Mouse (Mus musculus): ENCODE measurements around the gene Btnl9. TPM values are rescaled to one million over a fixed set of nuclear protein-coding genes. Genes with fewer than 3 reads are reported as not detected.
"Not testable (repeated sequence)": the region's sequence is repeated elsewhere in the genome, so short reads cannot be mapped to it uniquely, and the experiment has no call there.

Btnl9 gene
- polyA plus RNA-seq, 1 experiment, result 7.1 TPM

- no peaks in the 10 kb centered on the region for H3K9me3 ChIP-seq
- H3K4me1 ChIP-seq, result peaks cover 60% of the 10 kb centered on the region
- peak overlapping the region; percentile 93 for H3K4me3 ChIP-seq (replicated peaks)
- no peak for TF ChIP-seq FLI1 (IDR thresholded peaks at IDR 0.05; ENCODE audit: low read length)
- TF ChIP-seq GATA1 (IDR thresholded peaks at IDR 0.05; ENCODE audit: borderline replicate concordance, low read length), result no peak
- H3K27me3 ChIP-seq (replicated peaks), result no peaks in the 10 kb centered on the region
- peaks cover 24% of the 10 kb centered on the region for H3K36me3 ChIP-seq (replicated peaks; ENCODE audit: low read length)
Observed at GRCm38 (mm10) chr11:49203771-49204497, 17.0 kb upstream of the Btnl9 start.

DNA sequence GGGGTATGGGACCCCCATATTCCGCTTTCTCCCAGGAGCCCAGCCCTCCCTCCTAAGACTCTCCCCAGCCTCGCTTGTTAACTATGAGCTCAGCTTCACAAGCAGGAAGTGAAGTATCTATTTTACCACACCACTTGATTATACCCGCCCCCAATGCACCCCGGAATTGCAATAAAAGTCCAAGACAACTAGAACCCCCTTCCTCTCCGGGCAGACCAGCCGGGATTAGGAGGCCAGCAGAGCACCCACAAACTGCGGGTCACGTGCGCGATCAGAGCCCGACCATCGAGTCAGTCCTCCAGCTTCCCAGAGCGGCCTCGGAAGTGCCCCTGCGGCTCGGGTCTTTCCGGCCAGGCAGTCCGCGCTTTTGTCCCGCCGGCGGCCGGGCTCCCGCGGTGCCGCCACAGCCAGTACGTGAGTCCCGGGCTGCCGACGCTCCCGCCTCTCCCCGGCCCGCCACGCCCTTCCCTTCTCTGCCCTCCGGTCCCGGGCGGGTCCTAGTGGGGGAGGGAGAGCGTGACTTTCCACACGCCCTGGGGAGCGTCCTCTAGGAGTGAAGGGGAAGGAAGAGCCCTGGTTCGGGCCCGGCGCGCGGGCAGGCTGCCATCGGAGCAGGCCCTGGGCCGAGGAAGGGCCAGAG lies 16.3 kb upstream of the Btnl9 start, which contains the start of gene Zfp62:
Zfp62 (plus strand) TSS at position 164 of the 640 bp plus-strand sequence.
- no peaks in the 10 kb centered on the region for H3K9me3 ChIP-seq
- no peak for TF ChIP-seq FLI1 (IDR thresholded peaks at IDR 0.05; ENCODE audit: low read length)
- TF ChIP-seq GATA1 (IDR thresholded peaks at IDR 0.05; ENCODE audit: borderline replicate concordance, low read length), result no peak
- H3K4me1 ChIP-seq, result peaks cover 53% of the 10 kb centered on the region
- peaks cover 31% of the 10 kb centered on the region for H3K36me3 ChIP-seq (replicated peaks; ENCODE audit: low read length)
- no peaks in the 10 kb centered on the region for H3K27me3 ChIP-seq (replicated peaks)
- peak within 1 kb of the TSS; percentile 93 for H3K4me3 ChIP-seq (replicated peaks)

DNA sequence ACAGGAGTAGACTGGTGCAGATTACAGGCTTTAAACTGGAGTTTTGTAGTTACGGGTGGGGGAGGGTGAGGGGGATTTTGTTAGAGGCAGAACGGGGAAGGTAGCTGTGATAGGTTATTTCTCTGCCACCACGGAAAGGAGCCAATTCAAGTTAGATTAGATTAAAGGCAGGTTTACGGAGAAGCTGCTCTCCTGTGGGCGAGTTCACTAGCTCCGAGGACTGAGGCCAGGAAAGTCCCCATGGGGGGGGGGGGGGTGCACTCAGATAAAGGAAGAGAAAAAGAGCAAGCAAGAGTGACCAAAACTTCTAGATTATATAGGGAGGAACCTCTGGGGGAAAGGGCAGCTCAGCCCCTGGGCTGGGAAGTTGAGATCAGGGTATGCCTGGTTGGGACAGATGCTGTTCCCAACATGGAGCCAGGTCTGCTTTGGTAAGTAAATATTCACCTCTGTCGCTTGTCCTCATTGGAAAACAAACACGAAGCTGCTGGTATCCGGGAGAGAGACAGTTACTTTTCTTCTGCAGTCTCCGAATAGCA lies 15.6 kb upstream of the Btnl9 start:
- H3K36me3 ChIP-seq (replicated peaks; ENCODE audit: low read length), result peaks cover 33% of the 10 kb centered on the region
- TF ChIP-seq FLI1 (IDR thresholded peaks at IDR 0.05; ENCODE audit: low read length), result no peak
- no peak for TF ChIP-seq GATA1 (IDR thresholded peaks at IDR 0.05; ENCODE audit: borderline replicate concordance, low read length)

DNA sequence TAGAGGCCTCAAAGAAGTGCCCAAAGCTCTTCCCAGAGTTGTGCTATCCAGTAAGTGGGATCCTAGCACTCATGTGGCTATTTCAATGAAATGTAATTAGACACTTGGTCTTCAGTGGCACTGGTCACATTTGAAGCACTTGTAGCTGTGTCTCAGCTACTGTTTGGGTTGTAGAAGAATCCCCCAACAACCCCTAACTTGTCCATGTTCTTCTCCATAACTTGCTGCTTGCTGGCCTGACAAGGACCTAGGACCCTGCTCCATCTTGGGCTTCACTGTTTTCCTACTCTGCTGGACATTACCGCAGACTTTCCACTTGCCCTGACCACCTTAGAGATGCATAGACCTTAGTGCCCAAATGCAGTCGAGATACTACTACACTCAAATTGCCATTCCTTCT lies 15.1 kb upstream of the Btnl9 start:
- Histone ChIP-seq H3K4me1 (peaks cover 43% of the 10 kb centered on the region), H3K27me3 (replicated peaks) (no peaks in the 10 kb centered on the region), H3K9me3 (no peaks in the 10 kb centered on the region), H3K4me3 (replicated peaks) (peak overlapping the region; percentile 93), H3K36me3 (replicated peaks; ENCODE audit: low read length) (peaks cover 34% of the 10 kb centered on the region)
- TF ChIP-seq GATA1 (IDR thresholded peaks at IDR 0.05; ENCODE audit: borderline replicate concordance, low read length) (no peak), FLI1 (IDR thresholded peaks at IDR 0.05; ENCODE audit: low read length) (no peak)

More for the DNA sequence above, 15.6 kb upstream of the Btnl9 start:
- H3K4me1 ChIP-seq, result peaks cover 48% of the 10 kb centered on the region
- H3K27me3 ChIP-seq (replicated peaks), result no peaks in the 10 kb centered on the region
- H3K4me3 ChIP-seq (replicated peaks), result peak overlapping the region; percentile 93
- no peaks in the 10 kb centered on the region for H3K9me3 ChIP-seq

DNA sequence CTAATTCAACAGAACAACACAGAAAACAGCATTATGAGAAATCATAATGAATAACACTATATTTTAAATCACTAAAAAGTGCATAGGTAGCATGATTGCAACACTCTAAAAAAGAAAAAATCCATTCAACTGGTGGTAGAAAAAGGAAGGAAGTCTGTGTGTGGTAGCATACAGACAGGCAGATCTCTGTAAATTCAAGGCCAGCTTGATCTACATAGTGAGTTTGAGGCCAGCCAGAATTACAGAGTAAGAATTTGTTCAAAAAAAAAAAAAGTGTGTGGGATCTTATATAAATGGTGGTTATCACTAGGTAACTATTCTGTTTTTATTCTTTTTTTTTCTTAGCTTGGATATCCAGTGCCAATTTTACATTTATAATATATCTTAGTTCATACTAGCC lies 14.2 kb upstream of the Btnl9 start:
- H3K27me3 ChIP-seq (replicated peaks), result no peaks in the 10 kb centered on the region
- TF ChIP-seq GATA1 (IDR thresholded peaks at IDR 0.05; ENCODE audit: borderline replicate concordance, low read length), result no peak
- no peak for TF ChIP-seq FLI1 (IDR thresholded peaks at IDR 0.05; ENCODE audit: low read length)
- no peaks in the 10 kb centered on the region for H3K9me3 ChIP-seq
- peak overlapping the region; percentile 82 for H3K4me3 ChIP-seq (replicated peaks)
- H3K4me1 ChIP-seq, result peaks cover 39% of the 10 kb centered on the region
- peaks cover 30% of the 10 kb centered on the region for H3K36me3 ChIP-seq (replicated peaks; ENCODE audit: low read length)

GRCm38 (mm10) chr11:49200666-49201065 lies 13.7 kb upstream of the Btnl9 start:
- TF ChIP-seq GATA1 (IDR thresholded peaks at IDR 0.05; ENCODE audit: borderline replicate concordance, low read length), result no peak
- TF ChIP-seq FLI1 (IDR thresholded peaks at IDR 0.05; ENCODE audit: low read length), result no peak
- peaks cover 33% of the 10 kb centered on the region for H3K36me3 ChIP-seq (replicated peaks; ENCODE audit: low read length)

DNA sequence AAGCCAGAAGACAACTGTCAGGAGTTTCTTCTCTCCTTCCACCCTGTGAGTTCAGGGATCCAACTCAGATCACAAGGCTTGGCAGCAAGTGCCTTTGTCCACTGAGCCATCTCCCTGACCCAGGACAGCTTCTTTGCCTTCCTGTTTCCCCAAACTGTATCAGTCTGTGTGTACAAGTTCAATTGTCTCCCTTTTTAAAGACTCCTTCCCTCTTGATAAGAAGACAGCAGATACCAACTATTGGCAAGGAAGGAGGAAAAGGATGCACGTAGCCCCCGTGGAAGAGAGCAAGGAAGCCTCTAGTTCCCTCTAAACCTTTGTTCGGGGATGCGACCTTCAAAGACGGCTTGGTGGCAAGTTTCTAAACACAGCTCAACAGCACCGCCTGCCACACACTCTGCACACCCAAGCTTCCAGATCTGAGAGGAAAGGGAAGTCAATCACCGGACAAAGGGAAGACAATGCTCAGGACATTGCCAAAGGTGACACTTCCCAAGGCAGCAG lies 8.9 kb upstream of the Btnl9 start:
- no peaks in the 10 kb centered on the region for H3K27me3 ChIP-seq (replicated peaks)
- no peak for TF ChIP-seq FLI1 (IDR thresholded peaks at IDR 0.05; ENCODE audit: low read length)
- TF ChIP-seq GATA1 (IDR thresholded peaks at IDR 0.05; ENCODE audit: borderline replicate concordance, low read length), result no peak
- peaks cover 34% of the 10 kb centered on the region for H3K36me3 ChIP-seq (replicated peaks; ENCODE audit: low read length)
- H3K4me3 ChIP-seq (replicated peaks), result no peak overlapping the region
- H3K4me1 ChIP-seq, result peaks cover 24% of the 10 kb centered on the region
- H3K9me3 ChIP-seq, result no peaks in the 10 kb centered on the region

More at GRCm38 (mm10) chr11:49200666-49201065, 13.7 kb upstream of the Btnl9 start:
- Histone ChIP-seq H3K27me3 (replicated peaks) (no peaks in the 10 kb centered on the region), H3K4me3 (replicated peaks) (no peak overlapping the region), H3K4me1 (peaks cover 41% of the 10 kb centered on the region), H3K9me3 (no peaks in the 10 kb centered on the region)

GRCm38 (mm10) chr11:49194771-49195170 lies 7.8 kb upstream of the Btnl9 start:
- Histone ChIP-seq H3K36me3 (replicated peaks; ENCODE audit: low read length) (peaks cover 30% of the 10 kb centered on the region), H3K4me1 (peaks cover 26% of the 10 kb centered on the region)
- not testable (repeated sequence) for H3K27me3 ChIP-seq (replicated peaks); H3K4me3 ChIP-seq (replicated peaks); H3K9me3 ChIP-seq

DNA sequence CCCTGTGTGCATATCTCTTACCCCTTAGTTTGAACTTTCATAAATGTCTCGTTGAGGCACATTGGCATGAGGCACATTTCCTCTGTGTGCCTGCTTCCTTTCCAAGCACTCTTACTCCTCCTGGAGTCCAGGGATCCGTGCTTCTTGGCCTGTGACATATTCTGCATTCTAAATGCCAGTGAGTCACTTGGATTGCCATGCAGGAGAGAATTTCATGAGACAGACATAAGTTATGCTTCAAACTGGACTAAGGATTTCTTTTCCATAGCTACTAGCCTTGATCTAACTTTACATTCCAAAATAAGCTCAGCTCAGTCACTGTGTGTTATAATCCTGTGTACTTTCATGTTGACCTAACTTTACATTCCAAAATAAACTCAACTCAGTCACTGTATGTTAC lies 4.1 kb upstream of the Btnl9 start:
- H3K36me3 ChIP-seq (replicated peaks; ENCODE audit: low read length), result peaks cover 9% of the 10 kb centered on the region
- H3K4me3 ChIP-seq (replicated peaks), result no peak overlapping the region

GRCm38 (mm10) chr11:49189737-49190136 lies 2.8 kb upstream of the Btnl9 start:
- TF ChIP-seq FLI1 (IDR thresholded peaks at IDR 0.05; ENCODE audit: low read length), result no peak
- no peak for TF ChIP-seq GATA1 (IDR thresholded peaks at IDR 0.05; ENCODE audit: borderline replicate concordance, low read length)
- no peak overlapping the region for H3K4me3 ChIP-seq (replicated peaks)
- H3K4me1 ChIP-seq, result peaks cover 42% of the 10 kb centered on the region
- no peaks in the 10 kb centered on the region for H3K27me3 ChIP-seq (replicated peaks)
- peaks cover 6% of the 10 kb centered on the region for H3K36me3 ChIP-seq (replicated peaks; ENCODE audit: low read length)
- H3K9me3 ChIP-seq, result no peaks in the 10 kb centered on the region

More for the DNA sequence above, 4.1 kb upstream of the Btnl9 start:
- Histone ChIP-seq H3K9me3 (no peaks in the 10 kb centered on the region), H3K4me1 (peaks cover 40% of the 10 kb centered on the region), H3K27me3 (replicated peaks) (no peaks in the 10 kb centered on the region)
- TF ChIP-seq FLI1 (IDR thresholded peaks at IDR 0.05; ENCODE audit: low read length), result no peak
- TF ChIP-seq GATA1 (IDR thresholded peaks at IDR 0.05; ENCODE audit: borderline replicate concordance, low read length), result no peak
